Comparison of ENCODE assay signal across 23 mouse cellular contexts in the genomic region with DNA sequence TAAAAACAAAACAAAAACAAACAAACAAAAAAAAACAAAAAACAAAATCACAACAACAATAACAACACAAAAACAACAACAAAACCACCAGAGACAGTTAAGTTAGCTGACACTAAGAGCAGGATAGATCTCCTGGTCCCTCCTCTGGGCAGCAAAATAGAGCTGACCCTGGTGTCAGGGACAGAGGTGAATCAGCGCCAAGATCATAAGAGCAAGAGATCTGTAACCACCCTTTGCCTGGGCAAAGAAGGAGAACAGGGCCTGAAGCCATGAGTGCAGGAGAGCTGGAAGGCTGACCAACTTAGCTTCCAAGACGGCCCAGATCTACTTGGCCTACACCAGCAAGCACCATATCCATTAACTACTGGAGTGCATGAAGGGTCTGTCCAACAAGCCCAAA.
"Had no signal": no experiment of that assay in that cellular context is flagged by ENCODE, and none has a peak within 500 bp of the region (broad histone marks: within the 10 kb centered on the region; RNA-seq: fewer than 3 reads in every experiment).

No protein-coding gene starts in this region.

- H3K4me1 ChIP-seq: liver, embryonic 15.5 days; lung, embryonic 15.5 days; megakaryocyte, embryonic 14.5 days; midbrain, embryonic 13.5 days; neural tube, embryonic 13.5 days; neural tube, embryonic 15.5 days had no signal

- H3K27ac ChIP-seq: liver, embryonic 15.5 days; lung, embryonic 15.5 days; macrophage; midbrain, embryonic 13.5 days; neural tube, embryonic 13.5 days; neural tube, embryonic 15.5 days had no signal

- DNase-seq: liver, postnatal 0 days; lung, adult 2 months; lung, postnatal 14 days; lung, postnatal 36 days; retina, postnatal 1 day; right cerebral cortex, adult 18-20 months; right cerebral cortex, postnatal 25 days; right cerebral cortex, postnatal 4 days; spleen, adult 18-20 months; thymus, adult 18-20 months; thymus, postnatal 25 days; thymus, postnatal 4 days had no signal

- H3K9ac ChIP-seq: liver, embryonic 15.5 days; liver, postnatal 0 days; lung, embryonic 15.5 days; midbrain, embryonic 13.5 days; neural tube, embryonic 13.5 days; neural tube, embryonic 15.5 days had no signal

- H3K4me3 ChIP-seq: liver, embryonic 15.5 days; lung, embryonic 15.5 days; megakaryocyte, embryonic 14.5 days; midbrain, embryonic 13.5 days; myocyte; neural tube, embryonic 13.5 days; neural tube, embryonic 15.5 days had no signal

- H3K36me3 ChIP-seq: liver, embryonic 15.5 days; lung, embryonic 15.5 days; midbrain, embryonic 13.5 days; neural tube, embryonic 13.5 days; neural tube, embryonic 15.5 days had no signal

- ATAC-seq: liver, postnatal 0 days; lung, postnatal 0 days; midbrain, embryonic 13.5 days; midbrain, embryonic 16.5 days had no signal

- H3K9me3 ChIP-seq: liver, embryonic 15.5 days; lung, embryonic 15.5 days; midbrain, embryonic 13.5 days; neural tube, embryonic 13.5 days; neural tube, embryonic 15.5 days had no signal

- H3K27me3 ChIP-seq: liver, embryonic 15.5 days; lung, embryonic 15.5 days; megakaryocyte, embryonic 14.5 days; midbrain, embryonic 13.5 days; neural tube, embryonic 13.5 days; neural tube, embryonic 15.5 days had no signal

- H3K4me2 ChIP-seq: liver, embryonic 15.5 days; lung, embryonic 15.5 days; midbrain, embryonic 11.5 days; midbrain, embryonic 13.5 days; neural tube, embryonic 13.5 days; neural tube, embryonic 15.5 days had no signal
